Mouse (Mus musculus) stomach, postnatal 0 days (tissue): ENCODE measurements at regions not wholly inside any gene's neighbourhood (a gene's known extent, or its start where the extent isn't known, plus 50 kb on each side); places are given as distances from the start of the nearest gene placed in this dataset.

Experiments
- CTCF ChIP-seq: IDR thresholded peaks from 2 replicates; pipeline ENCODE4 v1.5.1; 2016; ENCODE audit warnings: antibody characterized with exemption, low read depth, mild to moderate bottlenecking, moderate library complexity
- EP300 ChIP-seq: optimal IDR thresholded peaks from 2 replicates; pipeline ENCODE3; 2016; ENCODE audit warnings: antibody characterized with exemption

DNA sequence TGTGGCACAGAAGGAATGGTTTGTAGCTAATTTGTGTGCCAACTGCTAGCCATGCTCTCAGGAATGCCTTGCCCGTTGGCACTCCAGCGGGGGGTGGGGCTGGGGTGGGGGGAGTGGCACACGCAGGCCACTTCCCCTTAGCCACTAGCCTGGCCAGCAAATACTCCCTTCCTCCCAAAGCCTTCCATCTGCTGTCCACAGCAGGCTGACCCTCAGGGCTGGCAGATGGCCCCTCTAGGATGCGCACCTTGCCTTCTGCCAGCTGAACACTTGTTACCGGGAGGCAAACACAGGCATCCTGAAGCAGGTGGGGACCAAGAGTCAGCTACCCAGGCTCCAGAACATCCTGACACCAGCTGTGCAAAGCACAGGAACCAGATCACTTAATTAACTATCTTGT is 372.1 kb upstream of the Smim15 start:
- TF ChIP-seq CTCF (no peak), EP300 (no peak)
